18 mouse cellular contexts compared by ENCODE assay signal in genomic region chr7:37093721-37094120, GRCm38 (mm10).
"Had no signal": no experiment of that assay in that cellular context is flagged by ENCODE, and none has a peak within 500 bp of the region (broad histone marks: within the 10 kb centered on the region; RNA-seq: fewer than 3 reads in every experiment).

No protein-coding gene starts in this region.

- H3K27me3 ChIP-seq: midbrain, embryonic 12.5 days; midbrain, embryonic 15.5 days; neural tube, embryonic 13.5 days; neural tube, embryonic 15.5 days had no signal

- H3K4me1 ChIP-seq: midbrain, embryonic 12.5 days; midbrain, embryonic 15.5 days; neural tube, embryonic 15.5 days had no signal

- H3K4me3 ChIP-seq: midbrain, embryonic 10.5 days; midbrain, embryonic 12.5 days; midbrain, embryonic 15.5 days; myocyte; neural tube, embryonic 13.5 days; neural tube, embryonic 15.5 days had no signal

- DNase-seq: lung, adult 18-20 months; lung, embryonic 14.5 days; lung, postnatal 10 days; lung, postnatal 4 days; retina, postnatal 1 day; right cerebral cortex, adult 18-20 months; right cerebral cortex, postnatal 25 days; right cerebral cortex, postnatal 4 days; spleen, adult 18-20 months; thymus, adult 18-20 months; thymus, postnatal 14 days; thymus, postnatal 36 days had no signal

- H3K9me3 ChIP-seq: midbrain, embryonic 10.5 days; midbrain, embryonic 12.5 days; midbrain, embryonic 15.5 days; neural tube, embryonic 13.5 days; neural tube, embryonic 15.5 days had no signal

- H3K4me2 ChIP-seq: lung, embryonic 14.5 days; midbrain, embryonic 12.5 days; midbrain, embryonic 15.5 days; neural tube, embryonic 13.5 days; neural tube, embryonic 15.5 days had no signal

- H3K9ac ChIP-seq: lung, embryonic 14.5 days; midbrain, embryonic 12.5 days; midbrain, embryonic 15.5 days; neural tube, embryonic 13.5 days; neural tube, embryonic 15.5 days had no signal

- H3K36me3 ChIP-seq: midbrain, embryonic 10.5 days; midbrain, embryonic 12.5 days; midbrain, embryonic 15.5 days; neural tube, embryonic 13.5 days; neural tube, embryonic 15.5 days had no signal

- ATAC-seq: midbrain, embryonic 15.5 days had no signal

- H3K27ac ChIP-seq: midbrain, embryonic 10.5 days; midbrain, embryonic 12.5 days; midbrain, embryonic 15.5 days; neural tube, embryonic 13.5 days; neural tube, embryonic 15.5 days had no signal
